Mouse (Mus musculus): Measurements from ENCODE around the gene Ptpro. TPM values are rescaled to one million over a fixed set of nuclear protein-coding genes. Genes with fewer than 3 reads are reported as not detected.

The Ptpro gene
- total and polyA plus RNA-seq, 3 experiments = 0.11 to 0.16 TPM; not detected in 1

DNA sequence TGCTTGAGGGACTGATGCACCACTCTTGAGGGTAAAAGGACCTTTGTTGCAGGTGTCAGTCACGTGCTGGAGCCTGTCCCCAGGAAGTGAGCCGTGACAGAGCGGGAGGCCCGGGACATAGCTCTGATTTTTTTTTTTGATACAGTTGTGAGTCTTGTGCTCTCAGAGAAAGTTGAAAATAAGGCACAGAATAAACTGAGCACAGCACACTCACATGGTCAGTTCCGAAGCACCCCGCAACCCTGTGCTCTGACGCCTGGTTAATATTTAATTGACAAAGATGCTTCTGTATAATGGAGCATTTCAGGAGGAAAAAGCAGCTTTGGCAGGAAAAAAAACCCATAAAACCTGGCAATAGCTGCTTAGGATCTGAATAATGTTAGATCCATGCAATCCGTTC lies 118.6 kb downstream of the Ptpro start:
- no peak overlapping the region for H3K9ac ChIP-seq (ENCODE audit: insufficient read depth, low read depth)
- H3K27me3 ChIP-seq (replicated peaks) = no peaks in the 10 kb centered on the region
- peaks cover 0 to 43% of the 10 kb centered on the region in 2 experiments; a peak in 2 of 4 replicates for H3K4me1 ChIP-seq (ENCODE audit: control insufficient read depth in 1 of 2, insufficient read depth in 2 of 2)
- dilution Hi-C loops (cut with MboI; ENCODE audit: extremely low pct_ligation_motif_present, extremely low pct_unique_long_range_greater_than_20kb, low sequenced_read_pairs) (no loop called here), in situ Hi-C loops (cut with MboI; ENCODE audit: low pct_ligation_motif_present, low pct_unique_long_range_greater_than_20kb, low sequenced_read_pairs) (no loop called here)
- H3K4me2 ChIP-seq (ENCODE audit: insufficient read depth, low read depth, poor library complexity, severe bottlenecking) = no peak overlapping the region
- no peak overlapping the region for H3K4me3 ChIP-seq (replicated peaks in 1 of 3; ENCODE audit: low read depth in 2 of 3, low read length in 2 of 3, poor library complexity in 1 of 3)
- H3K36me3 ChIP-seq (replicated peaks in 1 of 2; ENCODE audit: control insufficient read depth in 1 of 2, insufficient read depth in 1 of 2, low read length in 1 of 2) = no peaks in the 10 kb centered on the region
- TF ChIP-seq BHLHE40 (IDR thresholded peaks at IDR 0.05; ENCODE audit: low read depth, low read length) (0 out of 2 replicates have a peak, but pooled peaks have one; percentile 18), NRF1 (IDR thresholded peaks at IDR 0.05; ENCODE audit: low read depth, low read length) (no peak), SIN3A (IDR thresholded peaks at IDR 0.05; ENCODE audit: low read length) (no peak), CHD1 (IDR thresholded peaks at IDR 0.05; ENCODE audit: low read depth, low read length) (no peak), KAT2A (IDR thresholded peaks at IDR 0.05; ENCODE audit: insufficient replicate concordance, low read length) (no peak), NELFE (IDR thresholded peaks at IDR 0.05; ENCODE audit: low read depth, low read length) (no peak), MEF2A (IDR thresholded peaks at IDR 0.05; ENCODE audit: borderline replicate concordance, low read depth, low read length) (no peak), MXI1 (IDR thresholded peaks at IDR 0.05; ENCODE audit: low read depth, low read length) (no peak), PAX5 (IDR thresholded peaks at IDR 0.05; ENCODE audit: low read length) (no peak)
- H3K9me3 ChIP-seq (replicated peaks; ENCODE audit: low read length) = no peaks in the 10 kb centered on the region
- no peak for DNase-seq (ENCODE audit: extremely low read depth)
- H3K79me2 ChIP-seq (replicated peaks; ENCODE audit: control insufficient read depth, extremely low read depth, insufficient read depth, poor library complexity, severe bottlenecking) = no peaks in the 10 kb centered on the region
- H3K27ac ChIP-seq (ENCODE audit: insufficient read depth, low read depth) = no peak overlapping the region

DNA sequence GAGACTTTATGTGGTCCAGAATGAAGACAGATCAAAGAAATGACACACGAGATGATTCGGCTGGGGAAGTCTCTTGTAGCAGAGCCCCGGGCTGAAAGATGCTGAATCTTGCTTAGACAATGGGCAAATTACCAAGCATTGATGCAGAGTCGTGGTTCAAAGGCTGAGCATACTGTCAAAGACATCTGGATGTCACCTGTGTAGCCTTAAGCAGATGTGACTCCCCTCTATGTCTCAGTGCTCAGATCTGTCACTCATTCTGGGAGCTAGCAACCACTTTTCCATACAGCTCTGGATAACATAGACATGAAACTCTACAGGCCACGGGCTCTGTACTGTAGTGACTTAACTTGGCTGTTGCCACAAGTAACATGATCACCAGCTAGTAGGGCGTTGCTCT lies 119.3 kb downstream of the Ptpro start:
- Histone ChIP-seq H3K4me2 (ENCODE audit: insufficient read depth, low read depth, poor library complexity, severe bottlenecking) (no peak overlapping the region), H3K27ac (ENCODE audit: insufficient read depth, low read depth) (no peak overlapping the region), H3K9ac (ENCODE audit: insufficient read depth, low read depth) (no peak overlapping the region), H3K27me3 (replicated peaks) (no peaks in the 10 kb centered on the region), H3K36me3 (replicated peaks in 1 of 2; ENCODE audit: control insufficient read depth in 1 of 2, insufficient read depth in 1 of 2, low read length in 1 of 2) (no peaks in the 10 kb centered on the region), H3K4me3 (replicated peaks in 1 of 3; ENCODE audit: low read depth in 2 of 3, low read length in 2 of 3, poor library complexity in 1 of 3) (no peak overlapping the region), H3K4me1 (ENCODE audit: control insufficient read depth in 1 of 2, insufficient read depth in 2 of 2) (peaks cover 0 to 39% of the 10 kb centered on the region in 2 experiments; a peak in 2 of 4 replicates), H3K79me2 (replicated peaks; ENCODE audit: control insufficient read depth, extremely low read depth, insufficient read depth, poor library complexity, severe bottlenecking) (no peaks in the 10 kb centered on the region), H3K9me3 (replicated peaks; ENCODE audit: low read length) (no peaks in the 10 kb centered on the region)
- in situ Hi-C loops (cut with MboI; ENCODE audit: low pct_ligation_motif_present, low pct_unique_long_range_greater_than_20kb, low sequenced_read_pairs) (no loop called here), dilution Hi-C loops (cut with MboI; ENCODE audit: extremely low pct_ligation_motif_present, extremely low pct_unique_long_range_greater_than_20kb, low sequenced_read_pairs) (no loop called here)
- TF ChIP-seq SIN3A (IDR thresholded peaks at IDR 0.05; ENCODE audit: low read length) (no peak), ZKSCAN1 (IDR thresholded peaks at IDR 0.05; ENCODE audit: borderline replicate concordance, low read depth, low read length) (no peak), EP300 (IDR thresholded peaks at IDR 0.05; ENCODE audit: low read length) (no peak), SMC3 (IDR thresholded peaks at IDR 0.05; ENCODE audit: low read depth, low read length) (no peak), USF2 (conservative IDR thresholded peaks at IDR 0.05; ENCODE audit: low read depth, low read length) (no peak), ELF1 (IDR thresholded peaks at IDR 0.05; ENCODE audit: low read depth, low read length) (no peak), KAT2A (IDR thresholded peaks at IDR 0.05; ENCODE audit: insufficient replicate concordance, low read length) (no peak), BHLHE40 (IDR thresholded peaks at IDR 0.05; ENCODE audit: low read depth, low read length) (no peak), CHD1 (IDR thresholded peaks at IDR 0.05; ENCODE audit: low read depth, low read length) (no peak), MYC (IDR thresholded peaks at IDR 0.05; ENCODE audit: low read depth, low read length) (no peak), MEF2A (IDR thresholded peaks at IDR 0.05; ENCODE audit: borderline replicate concordance, low read depth, low read length) (no peak), IRF4 (IDR thresholded peaks at IDR 0.05; ENCODE audit: low read depth, low read length) (no peak), POLR2AphosphoS2 (IDR thresholded peaks at IDR 0.05; ENCODE audit: low read depth, low read length) (no peak), RAD21 (IDR thresholded peaks at IDR 0.05; ENCODE audit: low read depth, low read length) (no peak), JUN (IDR thresholded peaks at IDR 0.05; ENCODE audit: insufficient read depth, low read depth, low read length) (no peak), USF1 (IDR thresholded peaks at IDR 0.05; ENCODE audit: low read depth, low read length) (no peak), POLR2A (IDR thresholded peaks at IDR 0.05; ENCODE audit: low read depth, low read length) (no peak), NELFE (IDR thresholded peaks at IDR 0.05; ENCODE audit: low read depth, low read length) (no peak), HCFC1 (IDR thresholded peaks at IDR 0.05; ENCODE audit: low read depth, low read length) (no peak)
- DNase-seq (ENCODE audit: extremely low read depth) = no peak
